Mouse (Mus musculus): Measurements from ENCODE around the gene Gpnmb. TPM values are rescaled to one million over a fixed set of nuclear protein-coding genes. Genes with fewer than 3 reads are reported as not detected.

Gpnmb gene
- polyA plus RNA-seq, 1 experiment from 2014 or later: 0.36 TPM

GRCm38 (mm10) chr6:49074117-49074490 is 37.8 kb downstream of the Gpnmb start:
- DNase-seq (ENCODE audit: low spot score) (peak; percentile 42), ATAC-seq (replicated peaks; ENCODE audit: low FRiP score, low read depth) (peak; percentile 53)

GRCm38 (mm10) chr6:49077894-49078293 is 41.5 kb downstream of the Gpnmb start:
- no peak for ATAC-seq (replicated peaks; ENCODE audit: low FRiP score, low read depth)
- Histone ChIP-seq H3K4me3 (replicated peaks; ENCODE audit: low read depth, low read length) (no peak overlapping the region), H3K36me3 (ENCODE audit: insufficient read depth, low read length) (no peaks in the 10 kb centered on the region), H3K27ac (no peak overlapping the region), H3K9ac (ENCODE audit: low read depth, low read length) (no peak overlapping the region), H3K27me3 (ENCODE audit: insufficient read depth, low read length) (no peaks in the 10 kb centered on the region), H3K9me3 (replicated peaks; ENCODE audit: low read length) (no peaks in the 10 kb centered on the region), H3K4me1 (replicated peaks; ENCODE audit: insufficient read depth, low read length) (0 out of 2 replicates have a peak, but pooled peaks cover 5% of the 10 kb centered on the region), H3K4me2 (ENCODE audit: low read length) (no peak overlapping the region)
- 86% methylated on average over 2 of the region's 2 CpGs for WGBS
- no peak for DNase-seq (ENCODE audit: low spot score)
- no peak for TF ChIP-seq CTCF (IDR thresholded peaks at IDR 0.05; ENCODE audit: low read depth)

More at GRCm38 (mm10) chr6:49074117-49074490, 37.8 kb downstream of the Gpnmb start:
- Histone ChIP-seq H3K36me3 (ENCODE audit: insufficient read depth, low read length) (no peaks in the 10 kb centered on the region), H3K9ac (ENCODE audit: low read depth, low read length) (peak overlapping the region; percentile 93), H3K4me1 (replicated peaks; ENCODE audit: insufficient read depth, low read length) (0 out of 2 replicates have a peak, but pooled peaks cover 5% of the 10 kb centered on the region), H3K9me3 (replicated peaks; ENCODE audit: low read length) (no peaks in the 10 kb centered on the region), H3K27ac (peak overlapping the region; percentile 83), H3K4me3 (replicated peaks; ENCODE audit: low read depth, low read length) (peak overlapping the region; percentile 100), H3K27me3 (ENCODE audit: insufficient read depth, low read length) (no peaks in the 10 kb centered on the region), H3K4me2 (ENCODE audit: low read length) (peak overlapping the region; percentile 84)
- 1% methylated on average over 19 of the region's 19 CpGs for WGBS
- no peak for TF ChIP-seq CTCF (IDR thresholded peaks at IDR 0.05; ENCODE audit: low read depth)

- Histone ChIP-seq H3K4me2 (ENCODE audit: low read length) (no peak overlapping the region), H3K27ac (no peak overlapping the region), H3K4me3 (replicated peaks; ENCODE audit: low read depth, low read length) (no peak overlapping the region), H3K9ac (ENCODE audit: low read depth, low read length) (no peak overlapping the region), H3K4me1 (replicated peaks; ENCODE audit: insufficient read depth, low read length) (0 out of 2 replicates have a peak, but pooled peaks cover 5% of the 10 kb centered on the region), H3K9me3 (replicated peaks; ENCODE audit: low read length) (no peaks in the 10 kb centered on the region), H3K27me3 (ENCODE audit: insufficient read depth, low read length) (no peaks in the 10 kb centered on the region), H3K36me3 (ENCODE audit: insufficient read depth, low read length) (peaks cover 9% of the 10 kb centered on the region)
- ATAC-seq (replicated peaks; ENCODE audit: low FRiP score, low read depth) (no peak), DNase-seq (ENCODE audit: low spot score) (no peak)
- TF ChIP-seq CTCF (IDR thresholded peaks at IDR 0.05; ENCODE audit: low read depth): no peak
- WGBS: 92% methylated on average over 1 of the region's 1 CpGs
Measured at GRCm38 (mm10) chr6:49079313-49079712, 43.0 kb downstream of the Gpnmb start.

- no peak overlapping the region for H3K9ac ChIP-seq (ENCODE audit: low read depth, low read length)
- H3K27ac ChIP-seq: no peak overlapping the region
- no peak overlapping the region for H3K4me2 ChIP-seq (ENCODE audit: low read length)
- peaks cover 30% of the 10 kb centered on the region for H3K36me3 ChIP-seq (ENCODE audit: insufficient read depth, low read length)
- H3K4me3 ChIP-seq (replicated peaks; ENCODE audit: low read depth, low read length): no peak overlapping the region
- no peak for TF ChIP-seq CTCF (IDR thresholded peaks at IDR 0.05; ENCODE audit: low read depth)
- H3K9me3 ChIP-seq (replicated peaks; ENCODE audit: low read length): no peaks in the 10 kb centered on the region
- ATAC-seq (replicated peaks; ENCODE audit: low FRiP score, low read depth) (no peak), DNase-seq (ENCODE audit: low spot score) (no peak)
- H3K4me1 ChIP-seq (replicated peaks; ENCODE audit: insufficient read depth, low read length): no peaks in the 10 kb centered on the region
- WGBS: 91% methylated on average over 4 of the region's 4 CpGs
- H3K27me3 ChIP-seq (ENCODE audit: insufficient read depth, low read length): no peaks in the 10 kb centered on the region
Measured at GRCm38 (mm10) chr6:49083008-49083407, 46.7 kb downstream of the Gpnmb start.

GRCm38 (mm10) chr6:49094968-49095367 is 58.6 kb downstream of the Gpnmb start:
- H3K4me3 ChIP-seq (replicated peaks; ENCODE audit: low read depth, low read length): no peak overlapping the region
- H3K27me3 ChIP-seq (ENCODE audit: insufficient read depth, low read length): no peaks in the 10 kb centered on the region
- ATAC-seq (replicated peaks; ENCODE audit: low FRiP score, low read depth): no peak
- DNase-seq (ENCODE audit: low spot score): no peak
- no peak overlapping the region for H3K9ac ChIP-seq (ENCODE audit: low read depth, low read length)
- WGBS: 91% methylated on average over 10 of the region's 10 CpGs
- 0 out of 2 replicates have a peak, but pooled peaks cover 5% of the 10 kb centered on the region for H3K4me1 ChIP-seq (replicated peaks; ENCODE audit: insufficient read depth, low read length)
- no peaks in the 10 kb centered on the region for H3K9me3 ChIP-seq (replicated peaks; ENCODE audit: low read length)
- no peak for TF ChIP-seq CTCF (IDR thresholded peaks at IDR 0.05; ENCODE audit: low read depth)
- H3K27ac ChIP-seq: no peak overlapping the region
- H3K36me3 ChIP-seq (ENCODE audit: insufficient read depth, low read length): peaks cover 21% of the 10 kb centered on the region
- H3K4me2 ChIP-seq (ENCODE audit: low read length): no peak overlapping the region

GRCm38 (mm10) chr6:49096421-49096820 is 60.1 kb downstream of the Gpnmb start:
- H3K4me3 ChIP-seq (replicated peaks; ENCODE audit: low read depth, low read length): no peak overlapping the region
- TF ChIP-seq CTCF (IDR thresholded peaks at IDR 0.05; ENCODE audit: low read depth): no peak
- H3K9ac ChIP-seq (ENCODE audit: low read depth, low read length): no peak overlapping the region
- H3K27ac ChIP-seq: peak overlapping the region; percentile 20; the same call in 1 of the 2 replicates
- WGBS: 61% methylated on average over 7 of the region's 7 CpGs
- H3K36me3 ChIP-seq (ENCODE audit: insufficient read depth, low read length): 0 out of 2 replicates have a peak, but pooled peaks cover 10% of the 10 kb centered on the region
- H3K27me3 ChIP-seq (ENCODE audit: insufficient read depth, low read length): no peaks in the 10 kb centered on the region
- ATAC-seq (replicated peaks; ENCODE audit: low FRiP score, low read depth): no peak
- 0 out of 2 replicates have a peak, but pooled peaks cover 5% of the 10 kb centered on the region for H3K4me1 ChIP-seq (replicated peaks; ENCODE audit: insufficient read depth, low read length)
- H3K4me2 ChIP-seq (ENCODE audit: low read length): 0 out of 2 replicates have a peak overlapping the region, but pooled peaks have one; percentile 27
- no peaks in the 10 kb centered on the region for H3K9me3 ChIP-seq (replicated peaks; ENCODE audit: low read length)
- peak; percentile 34 for DNase-seq (ENCODE audit: low spot score)
